Mouse (Mus musculus) kidney, postnatal 25 days (tissue): Measurements from ENCODE around the gene Nop16.
A peak's percentile ranks its signal among the peaks of the same experiment; 100 is the strongest.
"Not testable (repeated sequence)": the region's sequence is repeated elsewhere in the genome, so short reads cannot be mapped to it uniquely, and the experiment has no call there.

Source experiments
- DNase-seq, 2 experiments: peaks; one replicate each; pipeline ENCODE4 v3.0.0; 2021; ENCODE audit warnings: mixed read lengths in 2 of 2

Nop16 gene

GRCm38 (mm10) chr13:54589996-54590951 is at the start of gene Nop16, which contains the start of gene Higd2a:
Nop16 (minus strand) TSS chr13:54590090.
Higd2a (plus strand) TSS chr13:54590207.
- DNase-seq: peak; percentile 99

- no peak for DNase-seq
These were observed 45.1 kb upstream of the Nop16 start for GRCm38 (mm10) chr13:54635011-54635410.

- DNase-seq: no peak
These were observed 42.9 kb upstream of the Nop16 start for GRCm38 (mm10) chr13:54632731-54633277.

GRCm38 (mm10) chr13:54629128-54629527 is 39.2 kb upstream of the Nop16 start:
- DNase-seq: no peak

GRCm38 (mm10) chr13:54621960-54622521 is 32.2 kb upstream of the Nop16 start:
- DNase-seq: no peak

GRCm38 (mm10) chr13:54621155-54621932 is 31.5 kb upstream of the Nop16 start, which contains the start of gene Faf2:
Faf2 (plus strand) TSS chr13:54621784.
- DNase-seq: peak; percentile 98 to 99

- no peak for DNase-seq
These were observed 27.1 kb upstream of the Nop16 start for GRCm38 (mm10) chr13:54616998-54617397.

GRCm38 (mm10) chr13:54616307-54616706 is 26.4 kb upstream of the Nop16 start:
- no peak for DNase-seq

- not testable (repeated sequence) for DNase-seq
These were observed 23.3 kb upstream of the Nop16 start for GRCm38 (mm10) chr13:54613141-54613540.

- peak; percentile 92 to 93 for DNase-seq
These were observed 21.3 kb upstream of the Nop16 start, which contains the start of gene Cltb for GRCm38 (mm10) chr13:54610972-54611754. Cltb (minus strand) TSS chr13:54611344.

- peak in 1 of 2 experiments; percentile 53 for DNase-seq
These were observed 20.7 kb upstream of the Nop16 start for GRCm38 (mm10) chr13:54610613-54610971.

GRCm38 (mm10) chr13:54609301-54609700 is 19.4 kb upstream of the Nop16 start:
- DNase-seq: no peak

GRCm38 (mm10) chr13:54608666-54609065 is 18.8 kb upstream of the Nop16 start:
- DNase-seq: no peak

GRCm38 (mm10) chr13:54608002-54608401 is 18.1 kb upstream of the Nop16 start:
- DNase-seq: no peak

GRCm38 (mm10) chr13:54607204-54607603 is 17.3 kb upstream of the Nop16 start:
- DNase-seq: no peak

- peak; percentile 55 to 79 for DNase-seq
These were observed 15.5 kb upstream of the Nop16 start for GRCm38 (mm10) chr13:54605426-54605825.

GRCm38 (mm10) chr13:54604221-54604620 is 14.3 kb upstream of the Nop16 start:
- no peak for DNase-seq

GRCm38 (mm10) chr13:54603501-54603900 is 13.6 kb upstream of the Nop16 start:
- no peak for DNase-seq

GRCm38 (mm10) chr13:54602639-54603111 is 12.8 kb upstream of the Nop16 start:
- no peak for DNase-seq

GRCm38 (mm10) chr13:54598622-54599143 is 8.8 kb upstream of the Nop16 start:
- no peak for DNase-seq

GRCm38 (mm10) chr13:54596870-54597269 is 7.0 kb upstream of the Nop16 start:
- peak; percentile 42 to 70 for DNase-seq
